Comparison of ENCODE assay signal across 9 mouse cellular contexts in the genomic region with DNA sequence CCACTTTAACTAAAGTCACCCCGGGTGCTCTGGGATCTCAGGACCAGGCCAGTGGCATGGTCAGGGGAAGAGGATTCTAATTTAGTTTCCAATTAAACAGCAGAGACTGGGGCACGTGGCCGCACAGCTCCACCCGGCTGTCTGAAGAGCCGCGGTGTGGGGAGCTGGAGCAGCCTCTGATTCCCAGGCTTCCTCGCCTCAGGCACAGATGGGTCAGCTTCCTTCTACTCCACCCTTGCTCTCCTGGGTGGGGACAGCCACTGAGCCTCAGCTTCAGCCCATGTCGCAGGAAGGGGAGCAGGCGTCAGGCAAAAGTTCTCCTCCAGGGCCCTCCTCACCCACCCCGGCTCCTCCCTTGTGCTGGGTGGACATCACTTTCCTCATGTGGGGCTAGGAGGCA. TPM values are rescaled to one million over a fixed set of nuclear protein-coding genes. Genes with fewer than 3 reads are reported as not detected.
DNase-seq lines count a peak whose midpoint lies in the region; ATAC-seq lines count a peak whose summit lies in the region.
"Had no signal": no experiment of that assay in that cellular context is flagged by ENCODE, and none has a peak within 500 bp of the region (broad histone marks: within the 10 kb centered on the region; RNA-seq: fewer than 3 reads in every experiment).

No protein-coding gene starts in this region.

- peak; percentile 79 for DNase-seq in brain, adult 2 months (ENCODE audit: low read depth, low spot score)
- DNase-seq in cerebellum, postnatal 25 days: peak; percentile 60 to 71
- DNase-seq in hindbrain, embryonic 11.5 days (ENCODE audit: low spot score): no peak
- peak; percentile 30 for DNase-seq in lung, postnatal 14 days
- no peak for DNase-seq in left cerebral cortex, postnatal 10 days (ENCODE audit: extremely low spot score in 1 of 2, low spot score in 2 of 2)
- DNase-seq in natural killer cell, adult 2 months (ENCODE audit: low spot score in 2 of 2): no peak

- WGBS in hindbrain, embryonic 11.5 days: 29% methylated on average over 10 of the region's 10 CpGs

- peaks cover 7% of the 10 kb centered on the region for H3K4me1 ChIP-seq in hindbrain, embryonic 11.5 days (replicated peaks; ENCODE audit: control insufficient read depth, insufficient read depth, low read length)

- ATAC-seq in hindbrain, embryonic 11.5 days (ENCODE audit: low FRiP score): peak; percentile 37
- ATAC-seq in erythroblast, adult 5-6 weeks (replicated peaks; ENCODE audit: low FRiP score, poor library complexity, severe bottlenecking): no peak
- no peak for ATAC-seq in granulocyte monocyte progenitor cell, adult 5-6 weeks (replicated peaks; ENCODE audit: poor library complexity, severe bottlenecking)

- peak overlapping the region; percentile 37; the same call in 1 of the 2 replicates for H3K9ac ChIP-seq in hindbrain, embryonic 11.5 days (ENCODE audit: low read depth, low read length)
- H3K9ac ChIP-seq: liver, embryonic 14.5 days had no signal

- no peaks in the 10 kb centered on the region for H3K27me3 ChIP-seq in hindbrain, embryonic 11.5 days (ENCODE audit: control insufficient read depth, insufficient read depth, low read length)

- intact Hi-C loops in left cerebral cortex, postnatal 10 days (cut with DNase I): no loop called here

- H3K9me3 ChIP-seq in hindbrain, embryonic 11.5 days (ENCODE audit: control insufficient read depth, low read length): no peaks in the 10 kb centered on the region

- H3K4me2 ChIP-seq in hindbrain, embryonic 11.5 days (replicated peaks; ENCODE audit: low read depth, low read length): peak overlapping the region; percentile 31; the same call in 1 of the 2 replicates

- no peaks in the 10 kb centered on the region for H3K36me3 ChIP-seq in hindbrain, embryonic 11.5 days (ENCODE audit: control insufficient read depth, insufficient read depth, low read length)

- H3K27ac ChIP-seq in hindbrain, embryonic 11.5 days (ENCODE audit: low read depth, low read length): peak overlapping the region; percentile 51
- H3K27ac ChIP-seq: liver, embryonic 14.5 days had no signal

- H3K4me3 ChIP-seq in hindbrain, embryonic 11.5 days (ENCODE audit: low read depth, low read length): no peak overlapping the region; the same call in 1 of the 2 replicates

RNA-seq across cellular contexts. Expression of a gene that starts 52.8 kb away (rescaled TPM):
- 33.7 and 34.0 TPM in 2 replicates for polyA plus RNA-seq in hindbrain, embryonic 11.5 days (2014; fragmentation: Nextera tagmentation; extraction: Ambion mirVana)
- 1 to 10 TPM; 6.5 to 7.6 TPM for total RNA-seq in left cerebral cortex, postnatal 10 days (2021)
- total RNA-seq in erythroblast, adult 5-6 weeks (2015; ENCODE audit: low replicate concordance): 53.5 and 82.0 TPM in 2 replicates
- 52.8 and 54.9 TPM in 2 replicates for total RNA-seq in erythroblast, adult 5-6 weeks (2017; ENCODE audit: low replicate concordance)
- 49.2 and 57.4 TPM in 2 replicates for total RNA-seq in granulocyte monocyte progenitor cell, adult 5-6 weeks (2014; fragmentation: Nextera tagmentation)
- 37.3 and 39.0 TPM in 2 replicates for total RNA-seq in granulocyte monocyte progenitor cell, adult 5-6 weeks (2017)

Comparison
In these comparisons a context has a peak if more than half of its experiments do, and no peak if none do; other contexts are left out.
1. DNase-seq: peak in brain, adult 2 months (single experiment), cerebellum, postnatal 25 days (2 of 2) and lung, postnatal 14 days (single experiment); none in hindbrain, embryonic 11.5 days (single experiment), left cerebral cortex, postnatal 10 days (0 of 2) and natural killer cell, adult 2 months (0 of 2).
2. RNA of a gene that starts 52.8 kb away (total RNA-seq): 52.8 to 82.0 TPM in erythroblast, adult 5-6 weeks and 37.3 to 57.4 TPM in granulocyte monocyte progenitor cell, adult 5-6 weeks; 6.5 to 7.6 TPM in left cerebral cortex, postnatal 10 days; every median in the first group is over 4 times any median in the second.